Mouse (Mus musculus): Measurements from ENCODE around the gene Ap2s1. TPM values are rescaled to one million over a fixed set of nuclear protein-coding genes. Genes with fewer than 3 reads are reported as not detected.

The Ap2s1 gene
- polyA plus RNA-seq, 1 experiment from 2014 or later: 278 TPM

- Histone ChIP-seq H3K27ac (replicated peaks) (no peak overlapping the region), H3K27me3 (ENCODE audit: low read depth, poor library complexity, severe bottlenecking) (no peaks in the 10 kb centered on the region), H3K36me3 (no peaks in the 10 kb centered on the region), H3K4me1 (peaks cover 12% of the 10 kb centered on the region), H3K4me3 (no peak overlapping the region), H3K9me3 (replicated peaks) (no peaks in the 10 kb centered on the region)
- DNase-seq (ENCODE audit: low spot score): no peak
- 25% methylated on average over 8 of the region's 8 CpGs for WGBS
Measured at GRCm38 (mm10) chr7:16760292-16760691, 22.1 kb downstream of the Ap2s1 start.

GRCm38 (mm10) chr7:16761005-16761481 lies 22.8 kb downstream of the Ap2s1 start:
- DNase-seq (ENCODE audit: low spot score): no peak
- no peaks in the 10 kb centered on the region for H3K36me3 ChIP-seq
- H3K27ac ChIP-seq (replicated peaks): peak overlapping the region; percentile 28; the same call in 1 of the 2 replicates
- WGBS: 55% methylated on average over 10 of the region's 10 CpGs
- H3K27me3 ChIP-seq (ENCODE audit: low read depth, poor library complexity, severe bottlenecking): no peaks in the 10 kb centered on the region
- peaks cover 13% of the 10 kb centered on the region for H3K4me1 ChIP-seq
- no peaks in the 10 kb centered on the region for H3K9me3 ChIP-seq (replicated peaks)
- no peak overlapping the region for H3K4me3 ChIP-seq

- peaks cover 19% of the 10 kb centered on the region for H3K4me1 ChIP-seq
- H3K27me3 ChIP-seq (ENCODE audit: low read depth, poor library complexity, severe bottlenecking): no peaks in the 10 kb centered on the region
- no peak overlapping the region for H3K4me3 ChIP-seq
- no peaks in the 10 kb centered on the region for H3K9me3 ChIP-seq (replicated peaks)
- no peak for DNase-seq (ENCODE audit: low spot score)
- no peak overlapping the region for H3K27ac ChIP-seq (replicated peaks)
- no peaks in the 10 kb centered on the region for H3K36me3 ChIP-seq
- 56% methylated on average over 5 of the region's 5 CpGs for WGBS
Measured at GRCm38 (mm10) chr7:16761630-16762029, 23.4 kb downstream of the Ap2s1 start.

- no peaks in the 10 kb centered on the region for H3K27me3 ChIP-seq (ENCODE audit: low read depth, poor library complexity, severe bottlenecking)
- H3K27ac ChIP-seq (replicated peaks): no peak overlapping the region
- no peak overlapping the region for H3K4me3 ChIP-seq
- H3K36me3 ChIP-seq: no peaks in the 10 kb centered on the region
- no peak for DNase-seq (ENCODE audit: low spot score)
- peaks cover 23% of the 10 kb centered on the region for H3K4me1 ChIP-seq
- WGBS: 92% methylated on average over 7 of the region's 7 CpGs
- no peaks in the 10 kb centered on the region for H3K9me3 ChIP-seq (replicated peaks)
Measured at GRCm38 (mm10) chr7:16763463-16764218, 25.4 kb downstream of the Ap2s1 start.

GRCm38 (mm10) chr7:16766443-16766842 lies 28.2 kb downstream of the Ap2s1 start:
- Histone ChIP-seq H3K27ac (replicated peaks) (no peak overlapping the region), H3K36me3 (no peaks in the 10 kb centered on the region), H3K9me3 (replicated peaks) (peaks cover 13% of the 10 kb centered on the region), H3K27me3 (ENCODE audit: low read depth, poor library complexity, severe bottlenecking) (no peaks in the 10 kb centered on the region), H3K4me1 (peaks cover 14% of the 10 kb centered on the region), H3K4me3 (no peak overlapping the region)
- WGBS: 32% methylated on average over 2 of the region's 2 CpGs
- peak; percentile 22 for DNase-seq (ENCODE audit: low spot score)

GRCm38 (mm10) chr7:16775888-16776287 lies 37.7 kb downstream of the Ap2s1 start:
- H3K36me3 ChIP-seq: no peaks in the 10 kb centered on the region
- DNase-seq (ENCODE audit: low spot score): no peak
- H3K9me3 ChIP-seq (replicated peaks): peaks cover 13% of the 10 kb centered on the region
- no peak overlapping the region for H3K27ac ChIP-seq (replicated peaks)
- 68% methylated on average over 5 of the region's 5 CpGs for WGBS
- H3K27me3 ChIP-seq (ENCODE audit: low read depth, poor library complexity, severe bottlenecking): no peaks in the 10 kb centered on the region
- peaks cover 3% of the 10 kb centered on the region; the same call in 1 of the 2 replicates for H3K4me1 ChIP-seq
- H3K4me3 ChIP-seq: no peak overlapping the region

GRCm38 (mm10) chr7:16780076-16780475 lies 41.9 kb downstream of the Ap2s1 start:
- 78% methylated on average over 5 of the region's 5 CpGs for WGBS
- H3K36me3 ChIP-seq: 0 out of 2 replicates have a peak, but pooled peaks cover 6% of the 10 kb centered on the region
- H3K27ac ChIP-seq (replicated peaks): 0 out of 2 replicates have a peak overlapping the region, but pooled peaks have one; percentile 20
- H3K27me3 ChIP-seq (ENCODE audit: low read depth, poor library complexity, severe bottlenecking): no peaks in the 10 kb centered on the region
- peaks cover 39% of the 10 kb centered on the region for H3K4me1 ChIP-seq
- no peaks in the 10 kb centered on the region for H3K9me3 ChIP-seq (replicated peaks)
- no peak for DNase-seq (ENCODE audit: low spot score)
- H3K4me3 ChIP-seq: no peak overlapping the region

GRCm38 (mm10) chr7:16780825-16781554 lies 42.8 kb downstream of the Ap2s1 start, which contains the start of gene Slc1a5:
TSS of gene Slc1a5 (plus strand) at chr7:16781340.
- H3K9me3 ChIP-seq (replicated peaks): no peaks in the 10 kb centered on the region
- 3% methylated on average over 34 of the region's 34 CpGs for WGBS
- DNase-seq (ENCODE audit: low spot score): peak; percentile 97
- H3K27me3 ChIP-seq (ENCODE audit: low read depth, poor library complexity, severe bottlenecking): no peaks in the 10 kb centered on the region
- H3K4me1 ChIP-seq: peaks cover 47% of the 10 kb centered on the region
- peak within 1 kb of the TSS; percentile 75 for H3K4me3 ChIP-seq
- H3K36me3 ChIP-seq: peaks cover 12% of the 10 kb centered on the region
- H3K27ac ChIP-seq (replicated peaks): peak within 1 kb of the TSS; percentile 85

GRCm38 (mm10) chr7:16781555-16781815 lies 43.3 kb downstream of the Ap2s1 start:
- Histone ChIP-seq H3K4me1 (peaks cover 47% of the 10 kb centered on the region), H3K27me3 (ENCODE audit: low read depth, poor library complexity, severe bottlenecking) (no peaks in the 10 kb centered on the region), H3K4me3 (peak overlapping the region; percentile 75), H3K27ac (replicated peaks) (peak overlapping the region; percentile 85), H3K36me3 (peaks cover 17% of the 10 kb centered on the region), H3K9me3 (replicated peaks) (no peaks in the 10 kb centered on the region)
- DNase-seq (ENCODE audit: low spot score): no peak
- WGBS: 0% methylated on average over 10 of the region's 10 CpGs

GRCm38 (mm10) chr7:16781816-16782554 lies 43.8 kb downstream of the Ap2s1 start:
- H3K4me3 ChIP-seq: peak overlapping the region; percentile 75
- H3K27ac ChIP-seq (replicated peaks): peak overlapping the region; percentile 85
- peaks cover 47% of the 10 kb centered on the region for H3K4me1 ChIP-seq
- no peaks in the 10 kb centered on the region for H3K9me3 ChIP-seq (replicated peaks)
- H3K36me3 ChIP-seq: peaks cover 22% of the 10 kb centered on the region
- peak; percentile 58 for DNase-seq (ENCODE audit: low spot score)
- no peaks in the 10 kb centered on the region for H3K27me3 ChIP-seq (ENCODE audit: low read depth, poor library complexity, severe bottlenecking)
- WGBS: under 1% methylated on average over 60 of the region's 60 CpGs

GRCm38 (mm10) chr7:16782555-16783125 lies 44.4 kb downstream of the Ap2s1 start:
- H3K4me1 ChIP-seq: peaks cover 47% of the 10 kb centered on the region
- no peaks in the 10 kb centered on the region for H3K9me3 ChIP-seq (replicated peaks)
- WGBS: under 1% methylated on average over 11 of the region's 11 CpGs
- H3K4me3 ChIP-seq: peak overlapping the region; percentile 75
- peaks cover 27% of the 10 kb centered on the region for H3K36me3 ChIP-seq
- peak overlapping the region; percentile 85 for H3K27ac ChIP-seq (replicated peaks)
- DNase-seq (ENCODE audit: low spot score): peak; percentile 21
- H3K27me3 ChIP-seq (ENCODE audit: low read depth, poor library complexity, severe bottlenecking): no peaks in the 10 kb centered on the region

GRCm38 (mm10) chr7:16783224-16783688 lies 45.0 kb downstream of the Ap2s1 start:
- 12% methylated on average over 10 of the region's 10 CpGs for WGBS
- Histone ChIP-seq H3K4me1 (peaks cover 47% of the 10 kb centered on the region), H3K36me3 (peaks cover 33% of the 10 kb centered on the region), H3K27me3 (ENCODE audit: low read depth, poor library complexity, severe bottlenecking) (no peaks in the 10 kb centered on the region), H3K4me3 (peak overlapping the region; percentile 75), H3K27ac (replicated peaks) (peak overlapping the region; percentile 85), H3K9me3 (replicated peaks) (no peaks in the 10 kb centered on the region)
- no peak for DNase-seq (ENCODE audit: low spot score)
